Mouse (Mus musculus) ES-E14 (cell line): ENCODE results near the gene H6pd.

Source experiments
- CHD2 ChIP-seq: IDR thresholded peaks from 2 replicates; pipeline ENCODE4 v1.6.1; 2014; ENCODE audit warnings: mild to moderate bottlenecking, low read depth, low read length, inconsistent platforms
- HCFC1 ChIP-seq: IDR thresholded peaks from 2 replicates; pipeline ENCODE4 v1.6.1; 2012; ENCODE audit warnings: low read length, inconsistent platforms, borderline replicate concordance; ENCODE audit not compliant: insufficient read depth
- MAFK ChIP-seq: IDR thresholded peaks from 2 replicates; pipeline ENCODE4 v1.6.1; 2014; ENCODE audit warnings: mild to moderate bottlenecking, low read depth, low read length, inconsistent platforms; ENCODE audit not compliant: insufficient read depth
- ZC3H11A ChIP-seq: IDR thresholded peaks from 2 replicates; pipeline ENCODE4 v1.6.1; 2012; ENCODE audit warnings: low read depth, mild to moderate bottlenecking, inconsistent platforms, low read length, borderline replicate concordance
- ZNF384 ChIP-seq: IDR thresholded peaks from 2 replicates; pipeline ENCODE4 v1.6.1; 2012; ENCODE audit warnings: low read depth, low read length, inconsistent platforms

GRCm38 (mm10) chr4:149949691-149950090, 59.1 kb downstream of the H6pd start:
- TF ChIP-seq HCFC1 = no peak
- TF ChIP-seq ZNF384 = no peak
- TF ChIP-seq CHD2 = no peak
- no peak for TF ChIP-seq ZC3H11A
- no peak for TF ChIP-seq MAFK
